Mouse (Mus musculus) urinary bladder, postnatal 10 days (tissue): ENCODE results near the gene Gm8890.
"Not testable (repeated sequence)": the region's sequence is repeated elsewhere in the genome, so short reads cannot be mapped to it uniquely, and the experiment has no call there.

Experiments
- DNase-seq: peaks from one replicate; pipeline ENCODE4 v3.0.0; 2022; ENCODE audit warnings: low spot score

Gene Gm8890

GRCm38 (mm10) chr5:11255733-11256132 is at the start of gene Gm8890:
Gene Gm8890, plus strand, starts transcription at chr5:11256033.
- not testable (repeated sequence) for DNase-seq

- not testable (repeated sequence) for DNase-seq
Measured at GRCm38 (mm10) chr5:11256221-11256620, 388 bp downstream of the Gm8890 start.
